Mouse (Mus musculus): Measurements from ENCODE around the gene Tmem126a.

- TF ChIP-seq CTCF (IDR thresholded peaks at IDR 0.05; ENCODE audit: borderline replicate concordance, insufficient read depth, low read depth, low read length), result no peak
- TF ChIP-seq POLR2A (IDR thresholded peaks at IDR 0.05; ENCODE audit: borderline replicate concordance, insufficient read depth, low read length), result no peak
These were observed 4.4 kb upstream of the Tmem126a start for GRCm38 (mm10) chr7:90461441-90461840.
